Mouse (Mus musculus) midbrain, embryonic 14.5 days (tissue): Measurements from ENCODE around the gene Gtf2ird2. TPM values are rescaled to one million over a fixed set of nuclear protein-coding genes. Genes with fewer than 3 reads are reported as not detected.
A peak's percentile ranks its signal among the peaks of the same experiment; 100 is the strongest.

Experiments
- ATAC-seq: fragments of 200-750 bp; cut with Nextera tagmentation; 2 replicates; pipeline ENCODE4 v1.8.0; 2017; ENCODE audit warnings: moderate number of reproducible peaks, moderate library complexity; ENCODE audit not compliant: low FRiP score, low TSS enrichment
- DNase-seq: peaks from one replicate; pipeline ENCODE4 v3.0.0-alpha.2; 2015
- H3K27ac ChIP-seq: fragments of 300-500 bp; sonication (generic); replicated peaks from 2 replicates; pipeline ENCODE4 v1.5.1; 2014; ENCODE audit warnings: mild to moderate bottlenecking, low read depth, low read length, moderate library complexity
- H3K27me3 ChIP-seq: fragments of 300-500 bp; sonication (generic); 2 replicates; pipeline ENCODE4 v1.6.1; 2014; ENCODE audit warnings: low read length, control low read depth, mixed read lengths; ENCODE audit not compliant: control insufficient read depth, insufficient read depth
- H3K36me3 ChIP-seq: fragments of 300-500 bp; sonication (generic); 2 replicates; pipeline ENCODE4 v1.6.1; 2014; ENCODE audit warnings: low read length, control low read depth; ENCODE audit not compliant: control insufficient read depth, insufficient read depth
- H3K4me1 ChIP-seq: fragments of 300-500 bp; sonication (generic); 2 replicates; pipeline ENCODE4 v1.6.1; 2014; ENCODE audit warnings: mild to moderate bottlenecking, antibody characterized with exemption, low read length, control low read depth; ENCODE audit not compliant: control insufficient read depth, insufficient read depth
- H3K4me2 ChIP-seq: fragments of 300-500 bp; sonication (generic); 2 replicates; pipeline ENCODE4 v1.6.1; 2014; ENCODE audit warnings: mild to moderate bottlenecking, low read length, moderate library complexity
- H3K4me3 ChIP-seq: fragments of 300-500 bp; sonication (generic); replicated peaks from 2 replicates; pipeline ENCODE4 v1.5.1; 2014; ENCODE audit warnings: low read depth, low read length
- H3K9ac ChIP-seq: fragments of 300-500 bp; sonication (generic); replicated peaks from 2 replicates; pipeline ENCODE4 v1.6.1; 2014; ENCODE audit warnings: mild to moderate bottlenecking, low read length, moderate library complexity
- H3K9me3 ChIP-seq: fragments of 300-500 bp; sonication (generic); 2 replicates; pipeline ENCODE4 v1.6.1; 2016; ENCODE audit warnings: low read length, control low read depth, mixed read lengths; ENCODE audit not compliant: control insufficient read depth
- WGBS: fragments of 180-500 bp; shearing (Covaris S2); extraction: QIAGEN DNeasy Blood & Tissue Kit; methylation state at CpG from one replicate; pipeline ENCODE4 v1.1.7; 2014; 5-methylcytosine and 5-hydroxymethylcytosine counted together
- polyA plus RNA-seq: library from polyadenylated mRNA; unstranded; fragments of >200 nt; fragmentation: Nextera tagmentation; extraction: Ambion mirVana; gene quantifications from 2 replicates; pipeline ENCODE4 v1.2.1, GENCODE M21; 2014

Gtf2ird2 gene
- polyA plus RNA-seq, 1 experiment from 2014 or later, result 12.9 TPM

- ATAC-seq, result no peak
- no peak overlapping the region for H3K27ac ChIP-seq
- H3K4me2 ChIP-seq, result no peak overlapping the region
- WGBS, result 87% methylated on average over 30 of the region's 30 CpGs
- no peak overlapping the region for H3K4me3 ChIP-seq
- DNase-seq, result no peak
- no peak overlapping the region for H3K9ac ChIP-seq
- H3K36me3 ChIP-seq, result no peaks in the 10 kb centered on the region
- no peaks in the 10 kb centered on the region for H3K9me3 ChIP-seq
- H3K27me3 ChIP-seq, result peaks cover 8% of the 10 kb centered on the region
- peaks cover 4% of the 10 kb centered on the region; the same call in 1 of the 2 replicates for H3K4me1 ChIP-seq
These were observed 41.5 kb downstream of the Gtf2ird2 start for GRCm38 (mm10) chr5:134225110-134225901.

GRCm38 (mm10) chr5:134226946-134227345 is 43.1 kb downstream of the Gtf2ird2 start:
- Histone ChIP-seq H3K36me3 (no peaks in the 10 kb centered on the region), H3K9ac (no peak overlapping the region), H3K4me3 (no peak overlapping the region), H3K4me1 (peaks cover 3% of the 10 kb centered on the region; the same call in 1 of the 2 replicates), H3K4me2 (no peak overlapping the region), H3K27me3 (peaks cover 4% of the 10 kb centered on the region; the same call in 1 of the 2 replicates), H3K27ac (no peak overlapping the region), H3K9me3 (no peaks in the 10 kb centered on the region)
- 74% methylated on average over 12 of the region's 12 CpGs for WGBS
- ATAC-seq (no peak), DNase-seq (no peak)

GRCm38 (mm10) chr5:134227574-134228248 is 43.9 kb downstream of the Gtf2ird2 start:
- no peaks in the 10 kb centered on the region for H3K36me3 ChIP-seq
- no peak for ATAC-seq
- no peaks in the 10 kb centered on the region for H3K9me3 ChIP-seq
- no peak overlapping the region for H3K27ac ChIP-seq
- no peak overlapping the region for H3K9ac ChIP-seq
- no peak overlapping the region for H3K4me3 ChIP-seq
- no peaks in the 10 kb centered on the region for H3K27me3 ChIP-seq
- H3K4me1 ChIP-seq, result no peaks in the 10 kb centered on the region
- no peak overlapping the region for H3K4me2 ChIP-seq
- WGBS, result 35% methylated on average over 11 of the region's 11 CpGs
- peak; percentile 68 for DNase-seq

GRCm38 (mm10) chr5:134228249-134228638 is 44.4 kb downstream of the Gtf2ird2 start:
- H3K9me3 ChIP-seq, result no peaks in the 10 kb centered on the region
- no peak for DNase-seq
- no peaks in the 10 kb centered on the region for H3K4me1 ChIP-seq
- 80% methylated on average over 6 of the region's 6 CpGs for WGBS
- H3K9ac ChIP-seq, result no peak overlapping the region
- H3K36me3 ChIP-seq, result no peaks in the 10 kb centered on the region
- ATAC-seq, result no peak
- H3K4me2 ChIP-seq, result no peak overlapping the region
- H3K27ac ChIP-seq, result no peak overlapping the region
- no peaks in the 10 kb centered on the region for H3K27me3 ChIP-seq
- H3K4me3 ChIP-seq, result no peak overlapping the region

- DNase-seq (no peak), ATAC-seq (no peak)
- 84% methylated on average over 7 of the region's 7 CpGs for WGBS
- Histone ChIP-seq H3K27me3 (no peaks in the 10 kb centered on the region), H3K4me2 (no peak within 1 kb of the TSS), H3K9me3 (no peaks in the 10 kb centered on the region), H3K4me3 (no peak within 1 kb of the TSS), H3K4me1 (no peaks in the 10 kb centered on the region), H3K27ac (no peak within 1 kb of the TSS), H3K36me3 (no peaks in the 10 kb centered on the region), H3K9ac (no peak within 1 kb of the TSS)
These were observed 45.6 kb downstream of the Gtf2ird2 start, which contains the start of gene Ncf1 for GRCm38 (mm10) chr5:134229391-134229790. Ncf1 (minus strand) TSS chr5:134229625.

- 87% methylated on average over 5 of the region's 5 CpGs for WGBS
- Histone ChIP-seq H3K36me3 (peaks cover 9% of the 10 kb centered on the region), H3K9ac (no peak overlapping the region), H3K4me1 (no peaks in the 10 kb centered on the region), H3K27ac (no peak overlapping the region), H3K27me3 (no peaks in the 10 kb centered on the region), H3K4me2 (no peak overlapping the region), H3K9me3 (no peaks in the 10 kb centered on the region), H3K4me3 (no peak overlapping the region)
- DNase-seq, result no peak
- no peak for ATAC-seq
These were observed 47.6 kb downstream of the Gtf2ird2 start for GRCm38 (mm10) chr5:134231376-134231775.

- no peak overlapping the region for H3K27ac ChIP-seq
- H3K4me3 ChIP-seq, result no peak overlapping the region
- peaks cover 16% of the 10 kb centered on the region for H3K36me3 ChIP-seq
- no peak for DNase-seq
- no peak overlapping the region for H3K4me2 ChIP-seq
- no peaks in the 10 kb centered on the region for H3K4me1 ChIP-seq
- ATAC-seq, result no peak
- no peaks in the 10 kb centered on the region for H3K9me3 ChIP-seq
- no peak overlapping the region for H3K9ac ChIP-seq
- 85% methylated on average over 6 of the region's 6 CpGs for WGBS
- no peaks in the 10 kb centered on the region for H3K27me3 ChIP-seq
These were observed 48.3 kb downstream of the Gtf2ird2 start for GRCm38 (mm10) chr5:134232111-134232510.

- Histone ChIP-seq H3K4me1 (no peaks in the 10 kb centered on the region), H3K9me3 (no peaks in the 10 kb centered on the region), H3K27me3 (no peaks in the 10 kb centered on the region), H3K9ac (no peak overlapping the region), H3K27ac (no peak overlapping the region), H3K4me2 (no peak overlapping the region), H3K36me3 (peaks cover 21% of the 10 kb centered on the region), H3K4me3 (no peak overlapping the region)
- 61% methylated on average over 7 of the region's 7 CpGs for WGBS
- DNase-seq, result no peak
- no peak for ATAC-seq
These were observed 48.7 kb downstream of the Gtf2ird2 start for GRCm38 (mm10) chr5:134232568-134232967.
